Mouse (Mus musculus): ENCODE data around the gene Cep295nl.

DNA sequence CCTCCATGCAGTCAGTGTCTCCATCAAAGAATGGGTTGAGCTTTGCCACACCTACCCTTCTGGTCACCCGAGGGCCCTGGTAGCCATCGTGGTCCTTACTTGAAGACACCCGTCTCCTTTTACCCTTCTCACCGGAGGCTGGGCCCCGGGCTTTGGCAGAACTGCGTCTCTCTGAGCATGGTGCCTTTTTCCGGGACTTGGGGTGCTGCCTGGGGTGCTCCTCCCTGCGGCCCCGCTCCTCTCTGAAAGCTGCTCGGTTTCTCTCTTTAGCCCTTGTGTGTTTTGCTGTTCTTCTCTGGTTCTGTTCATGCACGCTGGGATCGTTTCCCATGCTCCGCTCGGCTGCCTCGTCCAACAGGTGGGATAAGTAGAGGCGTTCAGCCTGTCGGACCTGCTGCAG, 8.9 kb downstream of the Cep295nl start:
- TF ChIP-seq CTCF (IDR thresholded peaks at IDR 0.05; ENCODE audit: insufficient read depth, low read depth, low read length) (no peak), POLR2A (IDR thresholded peaks at IDR 0.05; ENCODE audit: insufficient read depth, low read depth, low read length) (no peak)
